Mouse (Mus musculus) neural tube, embryonic 14.5 days (tissue): Measurements from ENCODE around the gene Slc2a9. TPM values are rescaled to one million over a fixed set of nuclear protein-coding genes. Genes with fewer than 3 reads are reported as not detected.

Experiments used
- ATAC-seq: fragments of 200-750 bp; cut with Nextera tagmentation; 2 replicates; pipeline ENCODE4 v1.8.0; 2017; ENCODE audit warnings: low read depth, mild to moderate bottlenecking, moderate TSS enrichment, moderate library complexity
- H3K27ac ChIP-seq: fragments of 300-500 bp; sonication (generic); 2 replicates; pipeline ENCODE4 v1.5.1; 2014; ENCODE audit warnings: low read depth, mild to moderate bottlenecking, control low read depth, low read length, moderate library complexity, mixed read lengths
- H3K27me3 ChIP-seq: fragments of 300-500 bp; sonication (generic); 2 replicates; pipeline ENCODE4 v1.6.1; 2014; ENCODE audit warnings: low read length; ENCODE audit not compliant: control insufficient read depth, insufficient read depth
- H3K36me3 ChIP-seq: fragments of 300-500 bp; sonication (generic); 2 replicates; pipeline ENCODE4 v1.6.1; 2014; ENCODE audit warnings: low read length, mixed read lengths; ENCODE audit not compliant: control insufficient read depth, insufficient read depth
- H3K4me1 ChIP-seq: fragments of 300-500 bp; sonication (generic); 2 replicates; pipeline ENCODE4 v1.6.1; 2014; ENCODE audit warnings: low read length; ENCODE audit not compliant: control insufficient read depth, insufficient read depth
- H3K4me2 ChIP-seq: fragments of 300-500 bp; sonication (generic); 2 replicates; pipeline ENCODE4 v1.6.1; 2014; ENCODE audit warnings: mild to moderate bottlenecking, low read depth, low read length, control low read depth
- H3K4me3 ChIP-seq: fragments of 300-500 bp; sonication (generic); 2 replicates; pipeline ENCODE4 v1.5.1; 2014; ENCODE audit warnings: low read depth, low read length, control low read depth, mixed read lengths
- H3K9ac ChIP-seq: fragments of 300-500 bp; sonication (generic); replicated peaks from 2 replicates; pipeline ENCODE4 v1.6.1; 2014; ENCODE audit warnings: low read depth, mild to moderate bottlenecking, control low read depth, low read length, mixed read lengths
- H3K9me3 ChIP-seq: fragments of 300-500 bp; sonication (generic); 2 replicates; pipeline ENCODE4 v1.6.1; 2016; ENCODE audit warnings: low read length; ENCODE audit not compliant: control insufficient read depth
- WGBS: fragments of 180-500 bp; shearing (Covaris S2); extraction: QIAGEN DNeasy Blood & Tissue Kit; methylation state at CpG from one replicate; pipeline ENCODE4 v1.1.7; 2014; 5-methylcytosine and 5-hydroxymethylcytosine counted together
- polyA plus RNA-seq: library from polyadenylated mRNA; unstranded; fragments of >200 nt; fragmentation: Nextera tagmentation; extraction: Ambion mirVana; gene quantifications from 2 replicates; pipeline ENCODE4 v1.2.1, GENCODE M21; 2014

Gene Slc2a9
- polyA plus RNA-seq, 1 experiment from 2014 or later, result 0.80 TPM

DNA sequence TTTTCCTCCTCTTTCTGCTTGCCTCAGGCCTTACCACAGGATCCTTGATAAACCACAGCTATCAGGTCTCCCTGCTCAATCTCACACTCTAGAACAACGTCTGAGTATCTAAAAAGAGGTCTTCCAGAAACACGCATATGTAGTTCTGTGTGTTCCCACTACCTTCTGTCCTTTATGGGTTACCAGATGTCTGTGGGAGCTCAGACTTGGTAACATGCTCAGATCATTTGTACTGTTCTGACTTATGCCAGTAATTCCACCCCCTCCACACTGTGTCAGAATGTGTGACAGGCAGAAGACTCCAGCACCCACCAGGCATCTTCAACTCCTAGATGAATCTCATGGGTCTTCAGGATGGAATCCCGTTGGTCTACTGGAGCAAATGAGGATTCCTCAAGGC lies 146.0 kb downstream of the Slc2a9 start:
- no peak overlapping the region for H3K9ac ChIP-seq
- H3K4me1 ChIP-seq, result no peaks in the 10 kb centered on the region
- ATAC-seq, result no peak
- no peaks in the 10 kb centered on the region for H3K27me3 ChIP-seq
- H3K9me3 ChIP-seq, result no peaks in the 10 kb centered on the region
- no peak overlapping the region for H3K4me2 ChIP-seq
- 81% methylated on average over 3 of the region's 3 CpGs for WGBS
- no peak overlapping the region for H3K27ac ChIP-seq
- H3K4me3 ChIP-seq, result no peak overlapping the region
- no peaks in the 10 kb centered on the region for H3K36me3 ChIP-seq

DNA sequence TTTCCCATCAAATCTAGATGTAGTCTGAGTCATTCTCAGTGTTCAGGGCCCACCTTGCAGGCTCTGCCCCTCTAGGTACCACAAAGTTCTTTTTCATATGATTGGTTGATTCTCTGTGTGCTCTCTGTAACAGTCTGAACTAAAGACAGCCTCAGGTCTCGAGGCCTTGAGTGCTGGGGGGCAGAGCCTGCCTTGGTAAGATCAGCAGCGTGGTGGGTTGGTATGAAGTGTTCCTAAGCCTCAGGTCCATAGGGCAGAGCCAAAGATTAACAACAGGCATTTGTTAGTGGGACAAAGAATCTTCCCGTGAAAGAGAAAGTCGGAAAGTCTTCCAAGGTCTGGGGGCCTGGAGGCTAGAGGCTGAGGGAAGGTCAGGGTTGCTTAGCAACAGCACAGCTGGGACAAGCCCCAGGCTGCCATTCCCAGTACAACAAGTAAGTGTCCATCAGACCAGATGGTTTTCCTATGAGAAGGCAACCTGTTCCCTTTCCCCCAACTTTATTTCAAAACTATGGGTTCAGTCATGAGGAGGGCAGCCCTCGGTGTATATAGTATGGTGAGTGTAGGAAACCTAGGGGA lies 152.5 kb downstream of the Slc2a9 start:
- no peak overlapping the region for H3K27ac ChIP-seq
- no peak for ATAC-seq
- no peak overlapping the region for H3K4me3 ChIP-seq
- no peaks in the 10 kb centered on the region for H3K9me3 ChIP-seq
- H3K36me3 ChIP-seq, result no peaks in the 10 kb centered on the region
- H3K4me2 ChIP-seq, result no peak overlapping the region
- WGBS, result 15% methylated on average over 5 of the region's 5 CpGs
- no peaks in the 10 kb centered on the region for H3K27me3 ChIP-seq
- no peaks in the 10 kb centered on the region for H3K4me1 ChIP-seq
- no peak overlapping the region for H3K9ac ChIP-seq

GRCm38 (mm10) chr5:38346646-38347432 lies 156.1 kb downstream of the Slc2a9 start:
- H3K36me3 ChIP-seq, result no peaks in the 10 kb centered on the region
- H3K27me3 ChIP-seq, result no peaks in the 10 kb centered on the region
- 44% methylated on average over 10 of the region's 10 CpGs for WGBS
- H3K4me3 ChIP-seq, result no peak overlapping the region
- H3K4me1 ChIP-seq, result no peaks in the 10 kb centered on the region
- no peak overlapping the region for H3K27ac ChIP-seq
- no peak overlapping the region for H3K4me2 ChIP-seq
- no peak overlapping the region for H3K9ac ChIP-seq
- no peak for ATAC-seq
- H3K9me3 ChIP-seq, result no peaks in the 10 kb centered on the region

GRCm38 (mm10) chr5:38343101-38343500 lies 159.8 kb downstream of the Slc2a9 start:
- no peaks in the 10 kb centered on the region for H3K27me3 ChIP-seq
- no peaks in the 10 kb centered on the region for H3K9me3 ChIP-seq
- no peak overlapping the region for H3K27ac ChIP-seq
- no peaks in the 10 kb centered on the region for H3K36me3 ChIP-seq
- ATAC-seq, result no peak
- H3K4me2 ChIP-seq, result no peak overlapping the region
- H3K4me1 ChIP-seq, result no peaks in the 10 kb centered on the region
- H3K9ac ChIP-seq, result no peak overlapping the region
- no peak overlapping the region for H3K4me3 ChIP-seq
- WGBS, result 66% methylated on average over 3 of the region's 3 CpGs

GRCm38 (mm10) chr5:38334582-38334981 lies 168.4 kb downstream of the Slc2a9 start:
- H3K4me2 ChIP-seq, result no peak overlapping the region
- WGBS, result 40% methylated on average over 1 of the region's 1 CpGs
- no peak overlapping the region for H3K9ac ChIP-seq
- H3K9me3 ChIP-seq, result no peaks in the 10 kb centered on the region
- H3K27me3 ChIP-seq, result no peaks in the 10 kb centered on the region
- H3K27ac ChIP-seq, result no peak overlapping the region
- no peaks in the 10 kb centered on the region for H3K4me1 ChIP-seq
- H3K4me3 ChIP-seq, result no peak overlapping the region
- ATAC-seq, result no peak
- no peaks in the 10 kb centered on the region for H3K36me3 ChIP-seq

DNA sequence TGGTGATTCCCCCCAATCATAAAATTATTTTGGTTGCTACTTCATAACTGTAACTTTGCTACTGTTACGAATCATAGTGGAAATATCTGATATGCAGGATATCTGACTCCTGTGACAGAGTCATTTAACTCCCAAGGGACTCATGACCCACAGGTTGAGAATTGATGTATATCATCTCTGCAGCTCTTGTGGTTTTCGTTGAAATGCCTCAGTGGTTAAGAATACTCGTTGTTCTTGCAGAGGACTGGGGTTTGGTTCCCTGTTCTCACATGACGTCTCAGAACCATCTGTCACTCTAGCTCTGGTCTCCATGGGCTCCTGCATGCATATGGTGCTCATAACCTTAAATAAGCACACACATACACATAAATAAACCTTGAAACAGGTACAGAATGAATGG lies 169.6 kb downstream of the Slc2a9 start:
- WGBS, result 72% methylated on average over 4 of the region's 4 CpGs
- Histone ChIP-seq H3K4me2 (no peak overlapping the region), H3K36me3 (no peaks in the 10 kb centered on the region), H3K27ac (no peak overlapping the region), H3K9ac (no peak overlapping the region), H3K9me3 (no peaks in the 10 kb centered on the region), H3K27me3 (no peaks in the 10 kb centered on the region), H3K4me1 (no peaks in the 10 kb centered on the region), H3K4me3 (no peak overlapping the region)
- ATAC-seq, result no peak

DNA sequence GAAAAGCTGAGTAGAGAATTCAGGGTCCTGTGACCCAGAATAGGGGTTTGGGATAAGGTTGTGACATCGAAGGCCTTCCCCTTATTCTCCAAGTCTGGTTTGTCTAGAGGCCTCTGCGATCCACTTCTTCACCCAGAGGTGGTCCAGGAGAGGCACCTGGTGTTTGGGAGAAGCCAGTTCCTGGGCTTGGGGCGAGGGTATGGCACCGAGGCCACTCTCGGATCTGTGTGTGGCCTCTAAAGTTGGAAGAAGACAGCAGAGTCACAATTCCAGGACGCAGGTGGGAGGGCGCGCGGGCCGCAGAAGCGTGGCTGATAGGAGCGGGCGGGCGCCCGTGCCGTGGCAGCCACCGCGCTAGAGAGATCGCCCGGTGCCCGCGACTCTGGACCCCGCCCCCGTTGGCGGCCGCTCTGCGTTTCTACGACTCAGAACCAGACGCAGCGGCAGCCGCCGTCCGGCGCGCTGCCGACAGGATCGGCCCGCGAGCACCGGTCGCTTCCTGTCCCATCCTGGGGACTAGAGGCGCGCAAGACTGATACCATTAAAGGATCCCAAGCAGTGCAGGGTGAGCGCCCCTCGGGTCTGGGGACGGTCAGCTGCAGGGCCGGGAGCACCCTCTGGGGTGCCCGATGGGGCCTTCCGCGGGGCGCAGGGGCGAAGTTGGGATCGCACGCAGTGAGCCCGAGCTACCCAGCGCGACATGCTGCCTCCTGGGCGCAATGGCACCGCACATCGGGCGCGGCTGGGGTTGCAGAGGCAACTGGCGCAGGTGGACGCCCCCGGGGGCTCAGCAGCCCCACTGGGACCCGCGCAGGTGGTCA lies 183.8 kb downstream of the Slc2a9 start, which contains the start of gene Drd5:
Gene Drd5, plus strand, starts transcription at position 402 of the 821 bp plus-strand sequence.
- Histone ChIP-seq H3K36me3 (no peaks in the 10 kb centered on the region), H3K27me3 (peaks cover 20% of the 10 kb centered on the region), H3K4me1 (no peaks in the 10 kb centered on the region), H3K9me3 (no peaks in the 10 kb centered on the region), H3K4me2 (peak within 1 kb of the TSS; percentile 74), H3K27ac (no peak within 1 kb of the TSS), H3K9ac (peak within 1 kb of the TSS; percentile 39; the same call in 1 of the 2 replicates), H3K4me3 (peak within 1 kb of the TSS; percentile 35)
- ATAC-seq, result peak; percentile 71
- 2% methylated on average over 64 of the region's 67 CpGs for WGBS

GRCm38 (mm10) chr5:38309795-38310194 lies 193.1 kb downstream of the Slc2a9 start:
- Histone ChIP-seq H3K9ac (no peak overlapping the region), H3K27me3 (no peaks in the 10 kb centered on the region), H3K4me1 (no peaks in the 10 kb centered on the region), H3K4me3 (no peak overlapping the region), H3K27ac (no peak overlapping the region), H3K36me3 (no peaks in the 10 kb centered on the region), H3K4me2 (no peak overlapping the region), H3K9me3 (no peaks in the 10 kb centered on the region)
- whole genome bisulfite sequencing, result 72% methylated on average over 3 of the region's 3 CpGs
- no peak for ATAC-seq

GRCm38 (mm10) chr5:38308873-38309272 lies 194.1 kb downstream of the Slc2a9 start:
- no peak overlapping the region for H3K27ac ChIP-seq
- no peak for ATAC-seq
- no peak overlapping the region for H3K9ac ChIP-seq
- WGBS, result 53% methylated on average over 5 of the region's 5 CpGs
- H3K4me2 ChIP-seq, result no peak overlapping the region
- H3K4me3 ChIP-seq, result no peak overlapping the region
- no peaks in the 10 kb centered on the region for H3K9me3 ChIP-seq
- H3K27me3 ChIP-seq, result no peaks in the 10 kb centered on the region
- H3K36me3 ChIP-seq, result no peaks in the 10 kb centered on the region
- H3K4me1 ChIP-seq, result no peaks in the 10 kb centered on the region
